17 mouse cellular contexts compared by ENCODE assay signal in genomic region chr15:80716631-80717135, GRCm38 (mm10). TPM values are rescaled to one million over a fixed set of nuclear protein-coding genes. Genes with fewer than 3 reads are reported as not detected.
DNase-seq lines count a peak whose midpoint lies in the region; ATAC-seq and TF ChIP-seq lines count a peak whose summit lies in the region.
"Had no signal": no experiment of that assay in that cellular context is flagged by ENCODE, and none has a peak within 500 bp of the region (broad histone marks: within the 10 kb centered on the region; RNA-seq: fewer than 3 reads in every experiment).

No protein-coding gene starts in this region.

- intact Hi-C loops in gastrocnemius, adult 2 months (cut with DNase I), result loop anchor here (10.0 kb wide), 1 partner anchor 478 kb away; the partner anchor contains the start of gene Mrtfa

- no peaks in the 10 kb centered on the region; the same call in 1 of the 2 replicates for H3K4me1 ChIP-seq in lung, embryonic 14.5 days (ENCODE audit: insufficient read depth)

- H3K9ac ChIP-seq in lung, embryonic 14.5 days, result no peak overlapping the region
- H3K9ac ChIP-seq: forebrain, embryonic 13.5 days; heart, embryonic 12.5 days had no signal

- no peak for ATAC-seq in lung, embryonic 14.5 days (ENCODE audit: insufficient read depth)
- ATAC-seq: forebrain, embryonic 13.5 days; hindbrain, embryonic 16.5 days had no signal

- WGBS in lung, embryonic 14.5 days, result 75% methylated on average over 8 of the region's 8 CpGs

- DNase-seq in gastrocnemius, adult 2 months, result no peak
- no peak for DNase-seq in gastrocnemius, adult 18-20 months (ENCODE audit: low spot score)
- peak; percentile 33 for DNase-seq in lung, embryonic 14.5 days
- no peak for DNase-seq in lung, postnatal 10 days
- DNase-seq in lung, postnatal 36 days, result peak; percentile 24
- DNase-seq in lung, postnatal 14 days, result no peak
- DNase-seq in NIH3T3 (ENCODE audit: low read depth), result peak; percentile 51
- no peak for DNase-seq in urinary bladder, postnatal 36 days (ENCODE audit: low spot score in 2 of 2)
- DNase-seq: adrenal gland, adult 8-10 months; gastrocnemius, postnatal 10 days had no signal

- H3K4me3 ChIP-seq in gastrocnemius, adult 2 months, result no peak overlapping the region
- no peak overlapping the region for H3K4me3 ChIP-seq in lung, embryonic 14.5 days (ENCODE audit: low read depth, low read length)
- H3K4me3 ChIP-seq: embryonic facial prominence, embryonic 10.5 days; forebrain, embryonic 13.5 days; heart, adult 2 months; heart, embryonic 12.5 days; hindbrain, embryonic 10.5 days had no signal

- H3K36me3 ChIP-seq in lung, embryonic 14.5 days (ENCODE audit: insufficient read depth), result no peaks in the 10 kb centered on the region
- H3K36me3 ChIP-seq: embryonic facial prominence, embryonic 10.5 days; heart, embryonic 12.5 days; hindbrain, embryonic 10.5 days had no signal

- no peaks in the 10 kb centered on the region for H3K27me3 ChIP-seq in lung, embryonic 14.5 days (ENCODE audit: insufficient read depth, low read length)
- H3K27me3 ChIP-seq: CH12.LX; forebrain, embryonic 13.5 days; heart, embryonic 12.5 days had no signal

- H3K27ac ChIP-seq in gastrocnemius, adult 2 months, result peak overlapping the region; percentile 100
- no peak overlapping the region for H3K27ac ChIP-seq in lung, embryonic 14.5 days (ENCODE audit: low read depth)
- H3K27ac ChIP-seq: embryonic facial prominence, embryonic 10.5 days; forebrain, embryonic 13.5 days; heart, adult 2 months; hindbrain, embryonic 10.5 days had no signal

- H3K9me3 ChIP-seq in lung, embryonic 14.5 days (ENCODE audit: low read depth, low read length), result no peaks in the 10 kb centered on the region
- H3K9me3 ChIP-seq: embryonic facial prominence, embryonic 10.5 days; forebrain, embryonic 13.5 days; heart, embryonic 12.5 days; hindbrain, embryonic 10.5 days had no signal

- TF ChIP-seq CTCF in gastrocnemius, adult 2 months (IDR thresholded peaks at IDR 0.05), result no peak
- TF ChIP-seq CTCF in lung, embryonic 14.5 days (IDR thresholded peaks at IDR 0.05; ENCODE audit: low read depth), result no peak

- H3K4me2 ChIP-seq in lung, embryonic 14.5 days, result no peak overlapping the region
- H3K4me2 ChIP-seq: forebrain, embryonic 13.5 days; heart, embryonic 12.5 days had no signal

RNA-seq across cellular contexts. Expression of gene Tnrc6b, which starts 5.6 kb away (rescaled TPM):
- total RNA-seq in gastrocnemius, adult 2 months (2021), result 10 to 100 TPM; 48.5 to 55.6 TPM
- 10 to 100 TPM; 43.7 to 48.2 TPM for total RNA-seq in gastrocnemius, adult 18-20 months (2021)
- polyA plus RNA-seq in lung, embryonic 14.5 days (2014; fragmentation: Nextera tagmentation; extraction: Ambion mirVana), result 17.5 and 18.3 TPM in 2 replicates

RNA-seq across cellular contexts. Expression of gene Fam83f, which starts 45.0 kb away (rescaled TPM):
- under 1 TPM in 1 of 2 experiments, not detected in 1; 0.10 TPM for total RNA-seq in gastrocnemius, adult 2 months (2021)
- total RNA-seq in gastrocnemius, adult 18-20 months (2021), result under 1 TPM; 0.09 to 0.17 TPM
- 0.46 and 0.76 TPM in 2 replicates for polyA plus RNA-seq in lung, embryonic 14.5 days (2014; fragmentation: Nextera tagmentation; extraction: Ambion mirVana)
- total RNA-seq: heart, adult 2 months had no signal
- polyA plus RNA-seq: forebrain, embryonic 13.5 days had no signal

Comparison
In these comparisons a context has a peak if more than half of its experiments do, and no peak if none do; other contexts are left out.
1. DNase-seq: peak in lung, embryonic 14.5 days (single experiment), lung, postnatal 36 days (single experiment) and NIH3T3 (single experiment); none in gastrocnemius, adult 2 months (single experiment), gastrocnemius, adult 18-20 months (single experiment), lung, postnatal 10 days (single experiment), lung, postnatal 14 days (single experiment) and urinary bladder, postnatal 36 days (0 of 2).